Mouse (Mus musculus): ENCODE measurements around the gene Hrc.

DNA sequence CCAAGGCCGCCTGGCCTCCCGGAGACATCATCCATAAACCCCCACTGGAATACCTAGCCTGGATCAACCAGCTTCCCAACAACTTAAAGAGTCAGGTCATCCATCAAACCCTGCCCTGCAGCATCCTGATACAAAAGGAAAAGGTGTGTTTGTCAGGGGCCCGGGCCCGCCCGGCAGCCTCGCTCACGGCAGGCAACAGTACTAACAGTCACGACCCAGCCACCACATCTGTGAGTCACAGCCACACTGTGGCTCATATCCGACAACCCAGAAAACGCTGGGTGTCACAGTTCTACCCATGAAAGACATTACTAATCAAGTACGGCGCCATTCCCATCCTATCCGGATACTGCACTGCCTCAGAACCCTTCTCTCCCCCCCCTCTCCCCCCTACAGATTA is 48.6 kb upstream of the Hrc start:
- TF ChIP-seq CTCF (IDR thresholded peaks at IDR 0.05; ENCODE audit: extremely low read depth, insufficient read depth, insufficient read length, insufficient replicate concordance) (no peak), POLR2A (IDR thresholded peaks at IDR 0.05; ENCODE audit: low read depth, low read length) (no peak)

Data from spleen, adult 2 months (tissue).